Mouse (Mus musculus) midbrain, embryonic 13.5 days (tissue): Measurements from ENCODE around the gene Gm867. TPM values are rescaled to one million over a fixed set of nuclear protein-coding genes. Genes with fewer than 3 reads are reported as not detected.
A peak's percentile ranks its signal among the peaks of the same experiment; 100 is the strongest.

Source experiments
- ATAC-seq: fragments of 200-750 bp; cut with Nextera tagmentation; 2 replicates; pipeline ENCODE4 v1.8.0; 2017; ENCODE audit warnings: mild to moderate bottlenecking, moderate TSS enrichment, moderate library complexity
- H3K27ac ChIP-seq: fragments of 300-500 bp; sonication (generic); 2 replicates; pipeline ENCODE4 v1.5.1; 2015; ENCODE audit warnings: inconsistent platforms, mild to moderate bottlenecking, moderate library complexity
- H3K27me3 ChIP-seq: fragments of 300-500 bp; sonication (generic); 2 replicates; pipeline ENCODE4 v1.6.1; 2015; ENCODE audit warnings: mild to moderate bottlenecking, inconsistent platforms
- H3K36me3 ChIP-seq: fragments of 300-500 bp; sonication (generic); 2 replicates; pipeline ENCODE4 v1.6.1; 2015; ENCODE audit warnings: mild to moderate bottlenecking, inconsistent platforms
- H3K4me1 ChIP-seq: fragments of 300-500 bp; sonication (generic); replicated peaks from 2 replicates; pipeline ENCODE4 v1.6.1; 2015; ENCODE audit warnings: inconsistent platforms
- H3K4me2 ChIP-seq: fragments of 300-500 bp; sonication (generic); replicated peaks from 2 replicates; pipeline ENCODE4 v1.6.1; 2015; ENCODE audit warnings: moderate library complexity, mild to moderate bottlenecking, inconsistent platforms
- H3K4me3 ChIP-seq: fragments of 300-500 bp; sonication (generic); replicated peaks from 2 replicates; pipeline ENCODE4 v1.5.1; 2015; ENCODE audit warnings: mild to moderate bottlenecking, inconsistent platforms
- H3K9ac ChIP-seq: fragments of 300-500 bp; sonication (generic); replicated peaks from 2 replicates; pipeline ENCODE4 v1.6.1; 2015; ENCODE audit warnings: mild to moderate bottlenecking, inconsistent platforms
- H3K9me3 ChIP-seq: fragments of 300-500 bp; sonication (generic); 2 replicates; pipeline ENCODE4 v1.6.1; 2016; ENCODE audit warnings: mild to moderate bottlenecking, inconsistent platforms
- WGBS: fragments of 180-500 bp; shearing (Covaris S2); methylation state at CpG from one replicate; pipeline ENCODE4 v1.1.7; 2015; 5-methylcytosine and 5-hydroxymethylcytosine counted together
- polyA plus RNA-seq: library from polyadenylated mRNA; unstranded; fragments of >200 nt; fragmentation: Nextera tagmentation; extraction: Ambion mirVana; gene quantifications from 2 replicates; pipeline ENCODE4 v1.2.1, GENCODE M21; 2015

Gene Gm867
- polyA plus RNA-seq, 1 experiment from 2014 or later, result 0.35 TPM

GRCm38 (mm10) chr10:75915557-75915956 lies 24.9 kb downstream of the Gm867 start:
- Histone ChIP-seq H3K9me3 (no peaks in the 10 kb centered on the region), H3K36me3 (peaks cover 65% of the 10 kb centered on the region), H3K27ac (no peak overlapping the region), H3K4me3 (no peak overlapping the region), H3K4me2 (no peak overlapping the region), H3K9ac (no peak overlapping the region), H3K27me3 (no peaks in the 10 kb centered on the region), H3K4me1 (peaks cover 34% of the 10 kb centered on the region)
- WGBS, result 89% methylated on average over 7 of the region's 7 CpGs
- no peak for ATAC-seq

- Histone ChIP-seq H3K4me3 (no peak overlapping the region), H3K27me3 (no peaks in the 10 kb centered on the region), H3K4me2 (no peak overlapping the region), H3K27ac (no peak overlapping the region), H3K4me1 (peaks cover 9% of the 10 kb centered on the region), H3K9me3 (no peaks in the 10 kb centered on the region), H3K9ac (no peak overlapping the region), H3K36me3 (peaks cover 82% of the 10 kb centered on the region)
- 75% methylated on average over 6 of the region's 6 CpGs for WGBS
- ATAC-seq, result 0 out of 2 replicates have a peak, but pooled peaks have one; percentile 34
These were observed 27.4 kb downstream of the Gm867 start for GRCm38 (mm10) chr10:75913013-75913589.

GRCm38 (mm10) chr10:75910698-75911097 lies 29.8 kb downstream of the Gm867 start:
- no peak overlapping the region for H3K4me2 ChIP-seq
- no peaks in the 10 kb centered on the region for H3K4me1 ChIP-seq
- no peak for ATAC-seq
- WGBS, result 93% methylated on average over 2 of the region's 2 CpGs
- H3K27me3 ChIP-seq, result no peaks in the 10 kb centered on the region
- H3K4me3 ChIP-seq, result no peak overlapping the region
- H3K36me3 ChIP-seq, result peaks cover 90% of the 10 kb centered on the region
- H3K27ac ChIP-seq, result no peak overlapping the region
- H3K9me3 ChIP-seq, result no peaks in the 10 kb centered on the region
- no peak overlapping the region for H3K9ac ChIP-seq

DNA sequence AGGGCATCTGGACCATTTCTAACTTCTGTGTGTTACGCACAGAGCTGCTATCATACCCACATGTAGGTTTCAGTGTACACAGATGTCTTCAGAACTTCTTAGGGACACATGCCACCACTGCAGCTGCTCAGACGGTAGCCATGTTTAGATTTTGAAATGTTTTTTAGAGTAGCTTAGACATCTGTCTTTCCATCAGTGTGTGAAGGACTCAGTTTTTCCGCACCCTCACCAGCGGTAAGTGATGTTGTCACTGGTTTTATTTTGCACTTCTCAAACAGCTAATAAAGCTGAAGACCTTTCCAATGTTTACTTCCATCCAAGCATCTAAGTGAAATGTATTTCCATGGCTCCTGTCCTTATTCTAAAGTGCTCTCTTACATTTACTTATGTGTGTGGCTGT lies 33.6 kb downstream of the Gm867 start:
- H3K4me1 ChIP-seq, result no peaks in the 10 kb centered on the region
- no peaks in the 10 kb centered on the region for H3K27me3 ChIP-seq
- H3K9ac ChIP-seq, result no peak overlapping the region
- H3K27ac ChIP-seq, result no peak overlapping the region
- ATAC-seq, result no peak
- WGBS, result 96% methylated on average over 4 of the region's 4 CpGs
- H3K4me2 ChIP-seq, result no peak overlapping the region
- H3K4me3 ChIP-seq, result no peak overlapping the region
- H3K9me3 ChIP-seq, result no peaks in the 10 kb centered on the region
- H3K36me3 ChIP-seq, result peaks cover 97% of the 10 kb centered on the region

DNA sequence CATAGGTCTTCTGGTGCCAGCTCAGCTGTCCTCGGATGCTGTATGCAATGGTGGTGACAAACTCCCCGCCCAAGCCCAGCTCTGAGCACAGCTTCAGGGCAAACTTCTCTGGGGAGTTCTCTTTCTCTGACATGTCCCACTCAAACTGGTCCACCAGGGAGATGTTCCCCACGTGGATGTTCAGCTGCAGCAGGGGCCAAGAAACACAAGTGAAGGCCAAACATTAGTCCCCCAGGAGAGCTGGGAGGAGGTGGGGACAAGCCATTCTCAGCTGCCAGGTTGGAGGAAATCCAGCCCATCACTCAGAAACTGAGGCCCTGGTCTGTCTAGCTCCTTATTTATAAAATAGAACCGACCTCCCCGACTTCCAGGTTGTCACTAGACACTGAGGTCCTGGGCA lies 36.1 kb downstream of the Gm867 start:
- no peak overlapping the region for H3K4me3 ChIP-seq
- H3K4me2 ChIP-seq, result no peak overlapping the region
- H3K27ac ChIP-seq, result no peak overlapping the region
- no peaks in the 10 kb centered on the region for H3K9me3 ChIP-seq
- 89% methylated on average over 5 of the region's 5 CpGs for WGBS
- H3K9ac ChIP-seq, result no peak overlapping the region
- no peaks in the 10 kb centered on the region for H3K27me3 ChIP-seq
- H3K4me1 ChIP-seq, result no peaks in the 10 kb centered on the region
- no peak for ATAC-seq
- H3K36me3 ChIP-seq, result peaks cover 95% of the 10 kb centered on the region

GRCm38 (mm10) chr10:75898846-75899245 lies 41.6 kb downstream of the Gm867 start:
- H3K9ac ChIP-seq, result no peak overlapping the region
- H3K9me3 ChIP-seq, result no peaks in the 10 kb centered on the region
- peaks cover 3% of the 10 kb centered on the region; the same call in 1 of the 2 replicates for H3K4me1 ChIP-seq
- H3K27ac ChIP-seq, result no peak overlapping the region
- no peak overlapping the region for H3K4me3 ChIP-seq
- no peaks in the 10 kb centered on the region for H3K27me3 ChIP-seq
- WGBS, result 78% methylated on average over 3 of the region's 3 CpGs
- peaks cover 90% of the 10 kb centered on the region for H3K36me3 ChIP-seq
- H3K4me2 ChIP-seq, result no peak overlapping the region
- ATAC-seq, result no peak

DNA sequence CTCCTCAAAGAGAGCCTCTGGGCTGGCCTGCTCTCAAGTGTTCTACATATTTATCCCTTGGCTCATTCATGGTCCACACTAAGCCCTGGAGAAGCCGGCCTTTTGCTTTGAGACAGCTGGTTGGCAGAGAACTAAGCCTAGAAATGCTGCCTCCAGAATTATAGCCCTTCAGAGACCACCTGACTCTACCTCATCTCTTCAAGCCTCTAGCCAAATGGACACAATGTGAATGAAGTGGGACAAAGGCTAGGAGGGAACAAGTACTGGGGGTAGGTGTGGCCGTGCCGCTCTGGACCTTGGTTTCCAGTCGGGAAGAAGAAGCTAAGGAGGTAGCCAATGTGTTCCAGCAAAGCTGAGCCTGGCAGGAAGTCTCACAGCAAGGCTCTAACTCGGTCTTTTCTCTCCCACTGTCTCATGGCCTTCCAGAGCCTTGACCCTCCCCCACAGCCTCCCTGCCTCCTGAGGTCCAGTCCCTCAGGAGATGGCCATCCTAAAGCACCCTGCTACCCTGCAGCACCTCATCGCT lies 42.4 kb downstream of the Gm867 start:
- ATAC-seq, result no peak
- no peak overlapping the region for H3K4me3 ChIP-seq
- no peak overlapping the region for H3K4me2 ChIP-seq
- H3K27me3 ChIP-seq, result no peaks in the 10 kb centered on the region
- H3K4me1 ChIP-seq, result peaks cover 9% of the 10 kb centered on the region
- WGBS, result 79% methylated on average over 6 of the region's 6 CpGs
- no peak overlapping the region for H3K27ac ChIP-seq
- peaks cover 85% of the 10 kb centered on the region for H3K36me3 ChIP-seq
- no peak overlapping the region for H3K9ac ChIP-seq
- H3K9me3 ChIP-seq, result no peaks in the 10 kb centered on the region

- 33% methylated on average over 6 of the region's 6 CpGs for WGBS
- no peak overlapping the region for H3K27ac ChIP-seq
- H3K9me3 ChIP-seq, result no peaks in the 10 kb centered on the region
- peaks cover 13% of the 10 kb centered on the region for H3K4me1 ChIP-seq
- H3K4me3 ChIP-seq, result no peak overlapping the region
- peaks cover 78% of the 10 kb centered on the region for H3K36me3 ChIP-seq
- no peak for ATAC-seq
- H3K4me2 ChIP-seq, result no peak overlapping the region
- no peaks in the 10 kb centered on the region for H3K27me3 ChIP-seq
- no peak overlapping the region for H3K9ac ChIP-seq
These were observed 43.1 kb downstream of the Gm867 start for GRCm38 (mm10) chr10:75897373-75897772.

DNA sequence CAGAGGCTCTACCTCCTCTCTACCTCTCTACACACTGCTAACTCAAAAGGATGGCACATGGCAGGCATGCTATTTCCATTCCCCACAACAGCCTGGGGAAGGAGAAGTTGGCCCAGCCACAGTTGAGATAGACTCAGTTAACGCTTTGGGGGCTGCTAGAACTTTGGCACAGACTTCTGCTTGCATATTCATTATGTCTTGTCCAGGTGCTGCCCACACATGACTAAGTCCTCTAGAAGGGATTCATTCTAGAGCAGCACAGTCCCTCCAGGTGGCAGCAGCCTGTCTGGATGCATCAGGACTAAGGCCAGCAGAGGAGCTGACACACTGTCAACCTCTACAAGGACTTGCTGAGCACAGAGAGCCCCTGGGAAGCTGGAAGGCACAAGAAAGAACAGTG lies 44.3 kb downstream of the Gm867 start:
- Histone ChIP-seq H3K4me1 (peaks cover 13% of the 10 kb centered on the region), H3K36me3 (peaks cover 67% of the 10 kb centered on the region)

GRCm38 (mm10) chr10:75895730-75896129 lies 44.7 kb downstream of the Gm867 start:
- no peaks in the 10 kb centered on the region for H3K27me3 ChIP-seq
- H3K36me3 ChIP-seq, result peaks cover 62% of the 10 kb centered on the region
- no peak overlapping the region for H3K4me2 ChIP-seq
- H3K9me3 ChIP-seq, result no peaks in the 10 kb centered on the region
- no peak for ATAC-seq
- peaks cover 13% of the 10 kb centered on the region for H3K4me1 ChIP-seq
- no peak overlapping the region for H3K27ac ChIP-seq
- 96% methylated on average over 5 of the region's 5 CpGs for WGBS
- no peak overlapping the region for H3K4me3 ChIP-seq
- H3K9ac ChIP-seq, result no peak overlapping the region

More for the DNA sequence above, 44.3 kb downstream of the Gm867 start:
- Histone ChIP-seq H3K9me3 (no peaks in the 10 kb centered on the region), H3K27me3 (no peaks in the 10 kb centered on the region), H3K9ac (no peak overlapping the region), H3K4me2 (no peak overlapping the region), H3K27ac (no peak overlapping the region), H3K4me3 (no peak overlapping the region)
- WGBS, result 94% methylated on average over 1 of the region's 1 CpGs
- no peak for ATAC-seq

GRCm38 (mm10) chr10:75894601-75895000 lies 45.9 kb downstream of the Gm867 start:
- Histone ChIP-seq H3K27ac (no peak overlapping the region), H3K4me1 (peaks cover 13% of the 10 kb centered on the region), H3K4me2 (no peak overlapping the region), H3K4me3 (no peak overlapping the region), H3K9me3 (no peaks in the 10 kb centered on the region), H3K9ac (no peak overlapping the region), H3K27me3 (no peaks in the 10 kb centered on the region), H3K36me3 (peaks cover 52% of the 10 kb centered on the region)
- no peak for ATAC-seq
- 85% methylated on average over 6 of the region's 6 CpGs for WGBS

DNA sequence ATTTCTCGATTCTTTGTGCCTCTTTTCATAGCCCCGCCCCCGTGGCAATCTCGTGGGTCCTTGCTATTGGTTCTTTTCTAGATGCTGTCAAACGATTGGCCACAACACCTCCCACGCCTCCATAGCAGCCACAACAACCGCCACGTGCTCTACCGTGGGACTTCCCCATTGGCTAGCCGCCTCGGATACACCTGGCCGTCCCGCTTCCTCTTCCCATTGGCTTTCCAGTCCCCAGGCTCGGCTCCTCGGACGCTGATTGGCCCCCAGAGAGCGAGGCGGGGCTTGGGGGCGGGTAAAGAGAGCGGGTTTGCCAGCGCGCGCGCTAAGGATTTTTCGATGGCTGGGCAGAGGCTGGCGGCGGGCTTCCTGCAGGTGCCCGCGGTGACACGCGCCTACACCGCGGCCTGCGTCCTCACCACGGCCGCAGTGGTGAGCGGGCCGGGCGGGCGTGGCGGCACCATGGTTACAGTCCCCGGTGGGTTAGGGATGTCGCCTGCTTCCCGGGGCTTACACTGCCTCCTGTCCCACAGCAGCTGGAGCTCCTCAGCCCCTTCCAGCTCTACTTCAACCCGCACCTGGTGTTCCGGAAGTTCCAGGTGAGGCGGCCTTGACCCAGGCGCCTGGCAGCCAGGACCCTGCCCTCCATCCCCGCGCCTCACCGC lies 47.3 kb downstream of the Gm867 start, which contains the start of gene Derl3:
TSS of gene Derl3 (plus strand) at position 325 of the 662 bp plus-strand sequence.
- Histone ChIP-seq H3K36me3 (peaks cover 39% of the 10 kb centered on the region), H3K4me3 (peak within 1 kb of the TSS; percentile 46), H3K27ac (peak within 1 kb of the TSS; percentile 59), H3K4me2 (peak within 1 kb of the TSS; percentile 88), H3K9me3 (no peaks in the 10 kb centered on the region), H3K27me3 (no peaks in the 10 kb centered on the region), H3K4me1 (peaks cover 13% of the 10 kb centered on the region), H3K9ac (peak within 1 kb of the TSS; percentile 65)
- peak; percentile 100 for ATAC-seq
- WGBS, result 1% methylated on average over 51 of the region's 51 CpGs
